Mouse (Mus musculus) spleen, embryonic (tissue): Measurements from ENCODE around the gene Spint1.

Experiments
- CTCF ChIA-PET: fragments of 350-600 bp; sonication (Branson Sonifier 250); formaldehyde crosslinking; loops from one replicate; lab custom pipeline; 2022; lab: Charles Lee

Gene Spint1

GRCm38 (mm10) chr2:119240819-119241186 lies 3.6 kb downstream of the Spint1 start:
- CTCF ChIA-PET = no interaction called here

GRCm38 (mm10) chr2:119242548-119242947 lies 5.4 kb downstream of the Spint1 start:
- CTCF ChIA-PET = no interaction called here

- CTCF ChIA-PET = no interaction called here
Measured at GRCm38 (mm10) chr2:119245246-119245645, 8.1 kb downstream of the Spint1 start.

GRCm38 (mm10) chr2:119247904-119248303 lies 10.7 kb downstream of the Spint1 start:
- CTCF ChIA-PET = no interaction called here

- CTCF ChIA-PET = interaction anchor here (0.7 kb wide), 1 partner anchor 250 kb away, joined by 3 read pairs; no protein-coding TSS in a partner anchor
Measured at GRCm38 (mm10) chr2:119249592-119250061, 12.5 kb downstream of the Spint1 start.

GRCm38 (mm10) chr2:119250377-119250776 lies 13.2 kb downstream of the Spint1 start:
- CTCF ChIA-PET = no interaction called here

GRCm38 (mm10) chr2:119250826-119251478 lies 13.8 kb downstream of the Spint1 start:
- CTCF ChIA-PET = interaction anchor here (0.7 to 0.8 kb wide), 2 partner anchors 37 to 182 kb away, joined by 3 read pairs; no protein-coding TSS in a partner anchor

GRCm38 (mm10) chr2:119254976-119255375 lies 17.8 kb downstream of the Spint1 start:
- CTCF ChIA-PET = no interaction called here

- CTCF ChIA-PET = no interaction called here
Measured at GRCm38 (mm10) chr2:119260518-119260917, 23.4 kb downstream of the Spint1 start.

GRCm38 (mm10) chr2:119261326-119261725 lies 24.2 kb downstream of the Spint1 start:
- CTCF ChIA-PET = no interaction called here

- CTCF ChIA-PET = no interaction called here
Measured at GRCm38 (mm10) chr2:119262978-119263377, 25.8 kb downstream of the Spint1 start.

- CTCF ChIA-PET = no interaction called here
Measured at GRCm38 (mm10) chr2:119263813-119264212, 26.7 kb downstream of the Spint1 start.

GRCm38 (mm10) chr2:119270286-119270642 lies 33.1 kb downstream of the Spint1 start:
- CTCF ChIA-PET = no interaction called here

- CTCF ChIA-PET = no interaction called here
Measured at GRCm38 (mm10) chr2:119270643-119271331, 33.6 kb downstream of the Spint1 start, which contains the start of gene Rhov. Gene Rhov (minus strand): TSS chr2:119271272.

GRCm38 (mm10) chr2:119274126-119274525 lies 37.0 kb downstream of the Spint1 start:
- CTCF ChIA-PET = no interaction called here

- CTCF ChIA-PET = no interaction called here
Measured at GRCm38 (mm10) chr2:119276926-119277325, 39.8 kb downstream of the Spint1 start.

GRCm38 (mm10) chr2:119277810-119278209 lies 40.6 kb downstream of the Spint1 start:
- CTCF ChIA-PET = no interaction called here

GRCm38 (mm10) chr2:119281899-119282565 lies 44.9 kb downstream of the Spint1 start:
- CTCF ChIA-PET = no interaction called here

- CTCF ChIA-PET = interaction anchor here (0.7 kb wide), 2 partner anchors 36 to 1761 kb away, joined by 3 read pairs; no protein-coding TSS in a partner anchor
Measured at GRCm38 (mm10) chr2:119287372-119287771, 50.2 kb downstream of the Spint1 start.

- CTCF ChIA-PET = interaction anchor here (0.6 to 0.7 kb wide), 3 partner anchors 37 to 1882 kb away, joined by 3 to 4 read pairs (median 3); partner anchors contain the start of genes Tubgcp4 and Zscan29
Measured at GRCm38 (mm10) chr2:119288270-119288882, 51.2 kb downstream of the Spint1 start, which contains the start of gene Vps18. Gene Vps18 (plus strand): TSS chr2:119288740.

- CTCF ChIA-PET = interaction anchor here (0.6 to 1.0 kb wide), 2 partner anchors 68 to 187 kb away, joined by 3 to 9 read pairs; no protein-coding TSS in a partner anchor
Measured at GRCm38 (mm10) chr2:119289014-119289416, 51.9 kb downstream of the Spint1 start.
